ENCODE assay signal across 11 mouse cellular contexts in the genomic region with DNA sequence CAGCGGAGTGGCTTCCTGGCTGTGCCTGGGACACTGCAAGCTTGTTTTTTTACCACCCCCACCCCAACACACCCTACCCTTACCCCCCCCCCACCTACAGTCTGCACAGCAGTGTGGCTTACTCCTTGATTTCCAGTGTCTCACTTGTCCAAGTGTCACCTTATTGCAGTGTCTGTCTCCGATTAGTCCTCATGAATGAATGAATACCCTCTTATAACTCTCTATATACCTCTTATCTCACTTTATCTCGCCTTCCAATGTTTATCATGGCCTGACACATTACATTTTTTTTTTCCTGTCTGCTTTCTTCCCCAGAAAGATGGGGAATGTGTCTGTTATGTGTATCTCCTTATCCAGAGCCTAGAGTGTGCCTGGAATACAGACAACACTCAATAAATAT.
"Had no signal": no experiment of that assay in that cellular context is flagged by ENCODE, and none has a peak within 500 bp of the region (broad histone marks: within the 10 kb centered on the region; RNA-seq: fewer than 3 reads in every experiment).

No protein-coding gene starts in this region.

- H3K9ac ChIP-seq: limb, embryonic 12.5 days; midbrain, embryonic 13.5 days; stomach, embryonic 15.5 days had no signal

- H3K27me3 ChIP-seq: limb, embryonic 12.5 days; midbrain, embryonic 13.5 days; stomach, embryonic 15.5 days had no signal

- ATAC-seq: intestine, postnatal 0 days; lung, postnatal 0 days; midbrain, embryonic 13.5 days had no signal

- H3K9me3 ChIP-seq: limb, embryonic 12.5 days; midbrain, embryonic 13.5 days; stomach, embryonic 15.5 days had no signal

- H3K4me3 ChIP-seq: layer of hippocampus, adult 2 months; limb, embryonic 12.5 days; midbrain, embryonic 13.5 days; stomach, embryonic 15.5 days had no signal

- H3K4me1 ChIP-seq: limb, embryonic 12.5 days; midbrain, embryonic 13.5 days had no signal

- H3K36me3 ChIP-seq: limb, embryonic 12.5 days; midbrain, embryonic 13.5 days; stomach, embryonic 15.5 days had no signal

- H3K4me2 ChIP-seq: limb, embryonic 12.5 days; midbrain, embryonic 13.5 days; stomach, embryonic 15.5 days had no signal

- DNase-seq: kidney, adult 8-10 months; kidney, postnatal 4 days; lung, postnatal 4 days; right cerebral cortex, postnatal 14 days; thymus, postnatal 36 days had no signal

- H3K27ac ChIP-seq: layer of hippocampus, adult 2 months; limb, embryonic 12.5 days; midbrain, embryonic 13.5 days; stomach, embryonic 15.5 days had no signal
